Mouse (Mus musculus): Measurements from ENCODE around the gene Gm37419.

DNA sequence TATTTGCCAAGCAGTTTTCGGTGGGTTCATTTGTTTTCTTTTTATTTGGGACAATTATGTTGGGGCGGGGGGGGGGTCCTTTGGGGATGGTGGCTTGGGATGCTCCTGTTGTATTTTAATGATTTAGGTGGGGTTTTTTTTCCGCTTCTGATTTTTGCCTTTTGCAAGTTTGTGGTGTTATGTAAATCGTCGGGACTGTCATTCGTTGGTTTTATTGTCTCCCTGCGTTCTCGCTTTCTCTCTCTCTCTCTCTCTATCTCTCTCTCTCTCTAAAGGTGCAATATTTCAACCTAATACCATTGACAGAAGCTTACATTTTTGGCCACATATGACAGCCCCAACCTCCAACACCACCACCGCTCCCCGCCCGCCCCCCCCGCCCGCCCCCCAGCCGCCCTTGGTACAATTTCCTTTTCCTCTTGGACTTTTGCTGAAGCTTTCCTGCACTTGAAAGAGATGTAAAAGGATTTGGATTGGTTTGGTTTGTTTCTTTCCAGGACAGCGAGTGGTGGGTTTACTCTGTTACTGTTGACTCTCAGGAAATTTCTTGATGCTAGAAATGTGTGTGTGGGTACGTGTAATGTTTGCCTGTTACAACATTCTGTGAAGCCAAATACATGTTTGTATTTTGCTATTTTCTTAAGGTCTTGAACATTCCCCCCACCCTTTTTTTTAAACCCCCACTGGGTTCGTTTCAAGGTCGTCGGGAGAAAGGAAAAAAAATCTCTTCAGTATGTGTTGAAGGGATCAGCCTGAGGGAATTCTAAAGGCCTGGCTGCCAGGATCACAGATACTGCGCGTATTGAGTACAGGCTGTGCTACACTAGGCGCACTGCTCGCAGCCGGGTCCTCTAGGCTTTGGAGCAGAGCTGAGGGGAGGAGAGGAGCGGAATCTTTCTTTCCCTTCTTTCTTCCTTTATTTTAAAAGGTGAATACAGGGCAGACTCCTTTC lies 1.2 kb downstream of the Gm37419 start:
- TF ChIP-seq CTCF (conservative IDR thresholded peaks at IDR 0.05; ENCODE audit: low read length), result no peak
- no peak for TF ChIP-seq POU5F1 (IDR thresholded peaks at IDR 0.05; ENCODE audit: borderline replicate concordance, low read length)
